Mouse (Mus musculus): ENCODE measurements at regions not wholly inside any gene's neighbourhood (a gene's known extent, or its start where the extent isn't known, plus 50 kb on each side); places are given as distances from the start of the nearest gene placed in this dataset.

DNA sequence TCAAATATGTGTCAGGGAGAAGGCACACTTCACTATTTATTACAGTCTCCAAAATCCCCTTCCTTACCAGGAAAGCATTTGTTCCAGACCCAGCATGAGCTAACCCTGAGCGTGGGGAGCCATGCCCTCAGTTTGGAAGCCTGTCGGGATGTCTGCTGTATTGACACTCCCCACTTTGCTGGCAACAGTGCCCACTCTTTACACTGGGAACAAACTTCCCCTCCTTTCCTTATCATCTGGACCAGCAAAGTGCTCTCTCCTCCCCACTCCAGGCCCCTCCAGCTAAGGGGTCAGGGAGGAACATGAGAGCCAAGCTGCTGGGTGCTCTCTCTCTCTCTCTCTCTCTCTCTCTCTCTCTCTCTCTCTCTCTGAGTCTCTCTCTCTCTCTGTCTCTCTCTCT, 310.7 kb upstream of the 1700056E22Rik start:
- TF ChIP-seq CTCF (IDR thresholded peaks at IDR 0.05; ENCODE audit: control insufficient read depth, insufficient read depth, insufficient read length) (no peak), USF1 (IDR thresholded peaks at IDR 0.05; ENCODE audit: low read depth) (no peak), MYOG (IDR thresholded peaks at IDR 0.05; ENCODE audit: control insufficient read depth, extremely low read depth, insufficient read length) (no peak), MAX (IDR thresholded peaks at IDR 0.05) (no peak), CEBPB (IDR thresholded peaks at IDR 0.05; ENCODE audit: low read depth) (no peak)

Data from C2C12 (cell line).